Mouse (Mus musculus) urinary bladder, postnatal 14 days (tissue): Measurements from ENCODE around the gene Tanc2.

Experiments
- DNase-seq: peaks from one replicate; pipeline ENCODE4 v3.0.0; 2021; ENCODE audit warnings: low spot score

The Tanc2 gene

DNA sequence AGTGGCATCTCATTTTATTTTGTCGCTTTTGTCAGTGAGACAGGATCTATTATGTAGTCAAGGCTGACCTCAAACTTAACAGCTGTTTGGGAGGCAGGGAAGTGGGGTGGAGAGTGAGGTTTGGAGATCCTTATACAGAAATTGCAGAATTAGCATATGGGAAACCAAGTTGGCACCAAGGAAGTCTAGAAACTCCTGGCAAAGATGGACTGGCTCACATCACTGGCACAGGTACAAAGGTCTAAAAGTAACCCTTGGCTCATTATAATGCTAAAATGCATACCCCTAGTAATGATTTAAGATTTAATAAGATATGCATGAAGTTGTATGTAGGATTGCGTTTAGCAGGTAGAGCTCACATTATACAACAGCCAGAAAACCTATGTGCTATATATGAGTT lies 58.2 kb downstream of the Tanc2 start:
- DNase-seq, result no peak

DNA sequence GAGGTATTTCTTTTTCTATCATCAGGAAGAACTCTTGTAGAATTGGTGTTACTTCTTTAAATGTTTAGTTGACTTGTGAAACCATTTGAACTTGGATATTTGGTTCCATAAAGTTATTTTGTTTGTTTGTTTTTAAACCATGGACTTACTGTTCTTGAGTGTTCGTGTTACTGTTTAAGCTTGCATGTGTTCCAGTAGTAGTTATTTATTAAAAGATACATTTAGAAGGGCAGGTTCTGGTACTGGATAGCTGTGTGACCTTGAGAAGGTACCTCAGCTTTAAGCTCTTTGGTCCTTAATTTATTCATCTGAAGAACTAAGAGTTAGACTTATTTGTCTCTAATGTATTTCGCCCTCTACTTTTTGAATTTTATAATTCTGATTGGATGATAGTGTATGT lies 64.8 kb downstream of the Tanc2 start:
- no peak for DNase-seq

DNA sequence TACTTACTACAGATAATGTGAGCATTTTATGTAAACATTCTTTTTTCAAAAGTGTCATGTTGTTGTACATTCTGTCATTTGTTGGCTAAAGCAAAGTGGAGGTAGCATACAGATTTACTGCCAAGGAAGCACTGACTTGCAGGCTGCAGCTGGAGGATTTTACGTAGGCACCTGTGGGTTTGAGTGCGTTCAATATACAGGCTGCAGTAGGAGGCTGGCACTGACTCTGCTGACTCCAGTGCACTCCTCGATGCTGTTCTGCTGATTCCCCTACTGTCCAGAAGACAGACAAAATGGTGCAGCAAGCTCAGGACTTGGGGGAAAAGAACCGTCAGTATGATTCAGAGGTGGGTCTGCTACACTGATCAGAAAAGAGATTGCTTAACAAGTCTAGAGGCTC lies 65.5 kb downstream of the Tanc2 start:
- no peak for DNase-seq

DNA sequence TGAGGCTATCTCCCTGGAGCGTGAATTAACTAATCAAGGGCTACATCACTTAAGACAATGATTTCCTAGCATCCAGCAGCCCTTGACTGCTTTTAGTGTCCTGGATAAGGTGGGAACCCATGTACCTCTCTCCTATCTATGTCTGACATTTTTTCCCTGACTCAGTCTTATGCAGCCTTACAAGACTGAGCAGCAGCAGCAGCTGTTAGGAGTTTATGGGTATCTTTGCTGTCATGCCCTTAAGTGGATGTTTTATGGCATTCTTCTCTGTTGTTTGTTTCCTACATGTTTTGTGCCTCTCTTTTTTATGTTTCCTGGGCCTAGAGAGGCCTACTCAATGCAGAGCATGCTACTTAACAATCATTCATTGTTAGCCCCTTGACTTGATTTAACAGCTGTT lies 78.1 kb downstream of the Tanc2 start:
- no peak for DNase-seq

DNA sequence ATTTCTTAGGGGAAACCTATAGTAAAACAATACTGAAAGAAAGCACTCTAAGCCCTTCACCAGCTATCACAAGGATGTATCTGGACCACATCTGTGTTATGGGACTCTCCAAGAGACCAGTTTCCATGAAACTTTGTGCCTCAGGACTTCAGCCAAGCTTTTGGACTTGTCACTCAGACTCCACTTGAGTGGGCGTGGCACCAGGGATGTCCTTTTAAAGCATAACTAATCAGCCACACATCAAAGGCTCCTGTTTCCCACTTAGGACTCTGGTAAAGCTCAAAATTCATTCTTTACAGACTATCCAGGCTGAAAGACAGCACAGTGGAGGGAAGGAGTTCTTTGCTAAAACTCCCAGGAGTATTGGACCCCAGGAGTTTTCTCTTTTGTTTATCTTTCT lies 89.2 kb downstream of the Tanc2 start:
- no peak for DNase-seq

DNA sequence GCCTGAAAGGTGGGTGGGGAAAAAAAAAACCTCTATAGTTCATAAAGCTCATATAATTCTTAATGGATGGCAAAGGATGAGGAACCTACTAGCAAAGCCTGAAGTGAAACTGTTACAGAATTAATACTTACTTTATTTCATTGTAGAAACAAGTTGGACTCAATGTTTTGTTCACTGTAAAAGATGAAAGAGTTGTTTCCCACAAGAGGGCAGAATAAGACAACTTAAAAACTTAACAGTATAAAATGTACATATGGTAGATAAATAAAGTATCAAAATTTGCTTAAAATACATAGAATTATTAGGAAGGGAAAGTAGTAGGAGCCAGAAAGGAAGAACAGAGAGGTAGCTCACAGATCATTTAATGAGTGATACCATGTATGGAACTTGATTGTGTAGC lies 95.0 kb downstream of the Tanc2 start:
- no peak for DNase-seq

DNA sequence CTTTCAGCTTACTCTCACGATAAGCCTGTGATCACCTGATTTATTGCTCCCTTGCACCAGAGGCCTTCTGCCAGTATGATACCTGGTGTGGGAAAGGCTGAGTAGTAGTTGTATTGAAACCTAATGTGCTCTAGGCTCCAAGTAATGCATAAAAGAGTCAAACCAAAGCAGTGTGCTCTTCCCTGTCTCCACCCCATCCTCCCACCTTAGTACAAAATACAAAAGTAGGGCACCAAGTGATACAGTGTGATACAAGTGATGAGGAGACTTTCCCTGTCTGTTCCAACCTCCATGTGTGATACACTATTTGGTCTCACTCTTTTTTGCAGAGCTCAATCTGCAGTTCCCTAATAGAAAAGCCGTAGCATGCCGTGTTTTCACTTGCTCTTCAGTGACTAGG lies 110.7 kb downstream of the Tanc2 start:
- DNase-seq, result no peak

DNA sequence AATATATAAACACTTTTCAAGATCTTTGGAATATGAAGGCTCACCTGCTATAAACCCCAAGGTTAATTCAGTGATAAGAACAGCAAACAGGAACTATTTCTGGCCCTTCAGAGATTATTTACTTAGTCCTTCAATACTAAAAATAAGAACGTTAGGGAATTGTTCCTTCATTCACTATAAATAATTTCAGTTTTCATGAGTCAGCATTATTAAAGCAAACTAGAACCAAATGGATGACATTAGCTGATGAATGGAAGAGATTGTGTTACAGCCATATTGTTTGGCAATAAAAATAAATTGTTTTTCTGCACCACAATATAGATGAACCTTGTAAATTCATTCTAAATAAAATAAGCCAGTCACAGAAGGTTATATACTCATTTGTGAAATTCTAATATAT lies 129.9 kb downstream of the Tanc2 start:
- DNase-seq, result no peak

DNA sequence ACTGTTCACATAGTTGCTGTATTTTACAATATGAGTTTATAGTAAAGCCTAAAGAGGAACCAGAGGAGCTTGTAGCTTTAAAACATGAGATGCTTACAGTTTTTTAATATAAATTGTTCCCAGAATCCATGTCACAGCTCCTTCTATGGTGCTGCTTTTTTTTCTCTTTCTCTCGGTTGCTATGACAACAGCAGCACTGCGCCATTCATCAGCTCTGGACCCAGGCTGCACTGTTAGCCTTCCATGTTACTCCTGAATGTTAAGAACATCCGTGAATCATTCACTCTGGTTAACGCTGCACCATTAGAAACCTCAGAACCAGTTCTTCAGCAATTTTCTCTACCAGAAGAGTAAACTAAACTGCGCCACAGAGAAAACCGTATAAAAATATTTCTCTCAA lies 141.8 kb downstream of the Tanc2 start:
- no peak for DNase-seq

DNA sequence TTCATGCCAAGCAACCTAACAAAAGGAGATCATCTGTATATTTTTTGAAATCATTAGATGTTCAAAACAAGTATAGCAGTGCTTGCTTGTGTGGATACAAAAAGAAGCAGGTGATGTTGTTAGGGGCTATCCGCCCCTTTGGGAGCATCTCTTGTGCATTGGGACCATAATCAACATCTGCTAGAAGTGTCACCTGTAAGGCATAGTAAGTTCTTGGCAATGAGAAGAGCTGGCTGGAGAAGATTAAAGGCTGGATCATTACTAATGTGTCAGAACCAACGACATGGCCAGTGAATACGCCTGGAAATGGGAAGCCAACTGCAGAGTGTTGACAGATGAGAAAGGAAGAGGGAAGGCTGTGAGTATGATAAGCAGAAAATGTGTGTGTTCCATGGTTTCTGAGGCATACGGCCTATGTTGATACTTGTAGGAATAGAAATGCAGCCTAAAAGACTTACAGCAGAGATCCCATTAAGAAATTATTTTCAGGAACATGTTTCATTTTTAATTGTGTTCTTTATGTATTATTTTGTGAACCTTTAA lies 142.3 kb downstream of the Tanc2 start:
- DNase-seq, result no peak

DNA sequence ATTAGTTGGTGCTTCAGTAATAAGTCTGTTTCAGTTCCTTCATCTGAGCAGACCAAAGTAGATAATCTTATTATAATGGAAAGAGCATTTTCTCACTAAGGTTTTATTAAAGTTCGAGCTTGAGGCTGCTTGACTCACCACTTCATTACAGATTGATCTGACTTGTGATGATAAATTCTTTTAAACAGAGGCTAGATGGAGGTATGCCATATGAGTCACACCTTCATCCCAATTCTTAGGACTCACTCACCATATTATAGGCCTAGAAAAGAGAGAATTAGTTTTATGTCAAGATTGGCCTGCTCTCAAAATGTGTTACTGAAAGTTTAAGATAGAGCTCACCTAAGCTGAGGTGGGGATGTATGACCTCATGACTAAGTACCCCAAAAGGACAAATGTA lies 153.4 kb downstream of the Tanc2 start:
- no peak for DNase-seq

DNA sequence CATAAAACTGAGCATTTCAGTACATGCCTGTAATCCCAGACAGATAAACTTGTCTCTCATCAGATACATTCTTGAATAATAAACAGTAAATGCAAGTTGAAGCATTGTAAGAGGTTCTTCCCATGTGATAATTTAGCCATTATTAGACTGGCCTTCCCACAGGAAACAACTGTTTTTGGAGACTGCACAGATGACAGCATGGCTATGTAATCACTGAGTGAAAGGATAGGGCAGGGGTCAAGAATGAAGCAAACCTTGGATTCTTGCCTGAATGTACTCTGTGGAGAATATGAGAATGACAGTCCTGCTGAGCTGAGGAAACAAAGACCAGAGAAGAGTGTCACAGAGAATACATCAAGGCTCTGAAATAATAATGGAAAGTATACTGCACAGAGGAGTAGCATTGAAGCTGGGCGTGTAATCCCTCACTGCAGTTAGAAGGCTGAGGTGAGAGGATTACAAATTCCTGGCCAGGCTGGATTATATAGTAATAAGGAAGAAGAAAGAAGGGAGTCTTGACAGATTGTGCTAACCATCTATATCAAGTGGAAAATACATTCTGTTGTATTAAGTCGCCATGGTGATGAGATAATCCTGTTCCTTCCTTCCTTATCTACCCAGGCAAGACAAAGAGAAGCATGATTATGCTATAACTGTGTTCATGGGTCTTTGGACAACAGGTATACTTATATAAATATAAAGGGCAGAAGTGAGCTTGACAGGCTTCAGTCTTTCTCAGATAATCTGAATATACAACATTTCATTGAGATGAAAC lies 159.7 kb downstream of the Tanc2 start:
- DNase-seq, result no peak

DNA sequence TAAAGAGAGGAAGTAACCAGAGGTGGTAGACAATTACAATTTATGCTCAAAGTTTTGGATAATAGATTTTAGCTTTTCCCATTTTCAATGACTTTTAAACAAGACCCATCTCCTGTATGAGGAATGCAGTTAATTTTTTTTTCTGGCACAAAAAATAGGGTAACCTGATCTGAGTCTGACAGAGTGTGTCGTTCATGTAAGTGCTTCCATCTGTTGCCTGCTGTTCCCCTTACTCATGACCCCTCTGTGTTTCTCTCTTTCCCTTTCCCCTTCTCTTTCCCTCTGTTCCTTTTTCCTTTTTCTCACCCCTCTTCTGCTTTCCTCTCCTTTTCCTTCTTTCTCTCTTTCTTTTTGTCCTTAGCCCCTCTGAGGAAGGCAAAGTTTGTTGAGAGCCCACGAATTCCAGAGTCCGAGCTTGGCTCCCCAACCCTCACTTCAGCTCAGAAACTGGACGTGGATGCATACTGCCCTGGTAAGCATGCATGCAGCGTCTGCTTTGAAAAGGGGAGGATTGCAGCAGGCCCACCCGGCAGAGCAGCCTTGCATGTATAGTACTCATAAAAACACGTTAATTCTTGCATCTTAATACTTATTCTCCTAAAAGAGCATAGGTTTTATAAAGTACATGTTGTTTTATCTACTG lies 168.9 kb downstream of the Tanc2 start:
- DNase-seq, result no peak

DNA sequence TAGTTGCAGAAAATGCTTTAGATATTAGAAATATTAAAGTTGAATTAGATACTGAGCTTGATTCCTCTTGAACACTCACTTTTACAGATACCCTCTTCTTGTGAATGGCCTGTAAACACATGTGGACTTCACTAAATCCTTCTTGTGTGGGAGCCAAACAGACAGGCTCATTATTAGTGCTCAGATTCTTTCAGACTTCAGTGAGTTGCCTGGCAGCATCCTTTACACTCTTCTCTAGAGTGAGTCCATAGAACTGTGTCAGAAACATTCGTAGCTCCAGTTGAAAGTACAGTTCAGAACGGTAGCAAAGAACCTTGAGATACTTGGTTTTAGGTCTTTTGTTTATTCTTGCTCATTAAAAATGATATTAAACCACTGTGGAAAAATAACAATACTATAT lies 169.6 kb downstream of the Tanc2 start:
- no peak for DNase-seq

DNA sequence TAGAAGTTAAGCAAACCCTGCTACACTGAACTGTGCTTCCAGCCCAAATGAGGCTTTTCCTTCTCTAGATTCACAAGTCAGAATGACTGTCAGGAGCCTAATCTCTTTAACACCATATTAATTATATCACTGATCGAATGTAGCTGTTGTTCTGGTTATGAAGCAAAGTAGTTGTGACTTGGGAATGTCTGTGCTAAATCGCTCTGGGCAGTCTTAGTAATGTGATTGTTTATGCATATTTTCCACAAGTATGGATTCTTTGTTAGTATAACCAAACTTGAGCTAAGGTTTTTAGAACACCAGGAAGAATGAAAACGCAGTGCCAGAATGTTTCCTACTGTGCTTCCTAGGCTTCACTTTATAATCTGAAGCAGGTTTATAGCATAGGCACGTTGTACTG lies 170.6 kb downstream of the Tanc2 start:
- DNase-seq, result no peak

DNA sequence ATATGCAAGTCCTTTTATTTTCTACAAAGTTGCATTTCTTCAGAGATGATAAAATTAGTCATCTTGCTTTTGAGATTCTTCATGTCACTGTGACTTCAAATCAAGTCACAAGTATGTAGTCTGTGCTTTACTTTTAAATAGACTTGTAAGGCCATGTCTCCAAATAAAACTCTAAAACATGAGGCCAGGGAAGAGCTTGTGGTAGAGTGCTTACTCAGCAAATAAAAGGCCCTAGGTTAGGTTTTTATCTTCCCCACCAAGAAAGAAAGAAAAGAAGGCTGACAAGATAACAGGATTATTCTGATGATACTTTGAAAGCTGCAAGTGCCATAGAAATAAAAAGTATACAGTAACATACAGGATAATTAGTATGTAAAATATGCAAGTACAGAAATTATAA lies 188.0 kb downstream of the Tanc2 start:
- DNase-seq, result no peak

DNA sequence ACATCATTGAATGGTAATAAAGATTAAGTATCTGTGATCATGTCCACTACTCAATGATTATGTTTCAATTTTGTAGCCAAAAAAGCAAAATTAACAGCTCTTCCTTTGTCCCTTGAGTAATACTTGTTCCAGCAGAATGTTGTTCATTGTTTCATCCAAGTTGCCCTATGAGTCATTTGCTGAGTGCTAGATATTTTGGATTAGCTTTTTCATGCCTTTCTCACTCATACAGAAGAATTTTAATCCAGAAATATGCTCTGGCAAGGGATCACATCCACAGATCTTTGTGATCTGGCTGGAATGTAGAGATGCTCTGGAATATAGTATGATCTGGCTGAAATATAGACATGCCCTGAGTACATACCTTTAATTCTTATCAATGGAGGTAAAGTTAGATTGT lies 202.7 kb downstream of the Tanc2 start:
- no peak for DNase-seq

DNA sequence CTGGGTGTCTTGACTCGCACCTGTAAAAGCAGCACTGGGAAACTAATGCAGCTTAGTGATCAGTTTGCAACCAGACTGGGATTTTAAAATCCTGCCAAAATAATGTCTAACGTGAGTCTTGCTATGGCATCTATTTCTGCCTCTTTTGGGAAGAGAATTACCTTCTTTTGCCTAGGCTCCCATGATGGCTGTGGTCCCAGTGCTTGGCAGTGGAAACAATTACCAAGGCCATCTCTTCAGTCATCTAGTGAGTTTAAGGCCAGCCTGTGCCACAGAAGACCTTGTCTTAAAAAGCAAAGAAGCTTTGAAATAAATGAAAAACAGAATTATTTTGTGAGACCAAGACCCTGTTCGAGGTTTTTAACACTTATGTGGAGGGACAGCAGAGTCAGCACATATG lies 213.9 kb downstream of the Tanc2 start:
- DNase-seq, result no peak

DNA sequence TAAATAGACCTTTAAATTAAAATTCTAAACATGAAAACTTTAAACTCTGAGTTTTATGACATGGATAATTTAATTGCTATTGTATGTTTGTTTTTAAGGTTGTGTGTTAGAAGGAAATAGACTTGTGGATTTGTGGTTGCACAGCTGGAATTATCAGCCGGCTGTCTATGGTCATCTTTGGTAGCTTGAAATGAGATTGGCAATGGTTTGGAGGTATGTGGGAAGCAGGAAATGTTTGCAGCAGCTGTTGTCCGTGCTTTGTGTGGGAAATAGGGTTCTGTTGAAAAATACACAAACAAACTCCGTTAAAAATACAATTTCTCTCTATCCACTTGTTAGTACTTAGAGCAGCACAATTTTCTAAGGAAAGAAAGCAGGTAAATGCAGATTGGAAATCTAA lies 215.0 kb downstream of the Tanc2 start:
- no peak for DNase-seq

DNA sequence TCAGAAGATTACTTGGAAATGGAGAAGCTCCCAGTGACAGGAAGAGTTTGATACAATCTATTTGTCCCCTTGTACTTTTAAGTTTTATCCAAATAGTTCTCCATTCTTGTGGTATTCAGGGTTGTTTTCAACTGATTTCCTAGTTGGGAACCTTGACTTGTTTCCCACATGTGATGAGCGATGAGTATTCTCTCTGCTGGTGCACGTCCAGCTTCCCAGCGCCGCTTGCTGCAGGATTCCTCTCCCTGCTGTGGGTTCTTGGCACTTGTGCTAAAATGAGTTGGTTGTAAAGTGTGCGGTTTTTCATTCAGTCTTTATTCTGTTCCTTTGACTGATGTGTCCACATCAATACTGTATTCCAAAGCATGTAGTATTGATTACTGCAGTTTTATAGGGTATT lies 217.3 kb downstream of the Tanc2 start:
- DNase-seq, result no peak

DNA sequence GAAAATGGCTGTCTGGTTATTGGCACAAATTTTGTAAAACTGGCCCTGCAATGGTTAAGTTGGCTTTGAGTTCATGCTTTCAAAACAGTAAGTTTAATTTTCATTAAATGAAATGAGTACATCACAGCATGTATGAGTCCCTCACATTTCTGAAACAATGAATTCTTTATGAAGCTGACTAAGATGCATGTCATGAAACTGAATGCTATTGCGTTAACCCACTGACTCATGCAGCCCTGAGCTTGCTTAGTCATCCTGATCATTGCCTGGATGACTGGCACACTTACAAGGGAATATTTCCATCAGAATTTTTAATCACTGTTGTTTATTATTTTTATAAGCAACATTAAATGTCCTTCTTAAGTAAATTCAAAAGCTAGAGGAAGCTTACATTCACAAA lies 233.5 kb downstream of the Tanc2 start:
- DNase-seq, result peak; percentile 5

DNA sequence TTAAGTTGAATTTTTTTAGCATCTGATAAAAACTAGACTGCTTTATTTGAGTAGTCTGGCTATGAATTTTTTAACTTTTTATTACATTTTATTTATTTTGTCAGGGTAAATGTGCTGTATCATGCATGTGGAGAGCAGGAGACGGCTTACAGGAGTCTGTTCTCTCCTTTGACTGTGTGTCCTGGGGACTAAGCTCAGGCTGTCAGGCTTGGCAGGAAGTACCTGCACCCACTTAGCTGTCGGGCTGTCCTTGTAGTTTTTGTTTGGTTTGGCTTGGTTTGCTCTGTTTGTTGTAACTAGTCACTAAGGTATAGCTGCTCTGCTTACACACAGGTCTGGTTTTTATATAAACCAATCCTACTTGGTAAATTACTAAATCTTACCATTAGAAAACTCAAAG lies 234.0 kb downstream of the Tanc2 start:
- DNase-seq, result no peak

DNA sequence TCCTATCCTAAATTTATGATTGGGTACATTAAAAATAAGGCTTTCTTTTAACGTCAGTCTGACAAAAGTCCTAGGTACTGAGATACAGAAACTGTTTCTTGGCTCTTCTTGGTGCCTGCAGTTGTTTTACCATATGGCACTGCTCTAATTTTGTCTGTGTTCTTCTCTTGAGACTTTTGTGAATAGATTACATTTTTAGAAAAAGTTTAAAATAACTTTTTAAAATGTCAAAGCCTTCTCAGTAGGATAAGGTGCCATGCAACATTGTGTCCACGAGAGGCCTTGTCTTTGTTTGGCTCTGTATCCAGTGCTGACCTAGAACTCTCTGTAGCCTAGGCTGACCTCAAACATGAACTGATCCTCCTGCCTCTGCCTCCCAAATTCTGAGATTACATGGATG lies 238.4 kb downstream of the Tanc2 start:
- no peak for DNase-seq

DNA sequence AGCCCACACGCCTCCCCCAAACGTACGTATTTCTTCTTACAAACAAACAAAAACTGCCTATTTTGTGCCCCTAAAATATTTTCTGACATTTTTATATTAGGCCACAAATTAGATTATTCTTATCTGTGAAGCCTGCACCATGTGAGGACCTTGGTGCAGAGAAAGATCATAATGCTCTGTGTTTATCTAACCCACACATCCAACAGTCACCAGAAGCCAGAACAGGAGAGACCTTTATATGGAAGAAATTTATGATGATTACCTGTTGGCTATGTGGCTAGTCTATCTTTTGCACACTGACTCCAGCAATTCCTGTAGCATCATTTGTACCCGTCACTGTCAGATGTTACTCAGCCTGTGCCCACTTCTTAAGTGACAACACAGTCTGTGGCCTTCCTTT lies 245.4 kb downstream of the Tanc2 start:
- no peak for DNase-seq
